Mouse (Mus musculus) neural tube, postnatal 0 days (tissue): ENCODE measurements around the gene Bmpr1b. TPM values are rescaled to one million over a fixed set of nuclear protein-coding genes. Genes with fewer than 3 reads are reported as not detected.

Source experiments
- polyA plus RNA-seq: library from polyadenylated mRNA; unstranded; fragments of >200 nt; fragmentation: Nextera tagmentation; extraction: Ambion mirVana; gene quantifications from 2 replicates; pipeline ENCODE4 v1.2.1, GENCODE M21; 2015

Bmpr1b gene
- polyA plus RNA-seq: 6.3 and 8.0 TPM in 2 replicates

GRCm38 (mm10) chr3:142168863-142169521 is at the start of gene Bmpr1b:
TSS of gene Bmpr1b (minus strand) at chr3:142169425.

Other genes starting within 250 kb of the Bmpr1b start
- gene Pdlim5, start 226.3 kb upstream of the Bmpr1b start, polyA plus RNA-seq: 17.6 and 19.6 TPM in 2 replicates